Mouse (Mus musculus) kidney, adult 8-10 months (tissue): ENCODE data around the gene Padi4.

Experiments used
- DNase-seq, 2 experiments: peaks; one replicate each; pipeline ENCODE4 v3.0.0; 2022

The Padi4 gene

GRCm38 (mm10) chr4:140774025-140774800 is at the start of gene Padi4:
Gene Padi4, minus strand, starts transcription at chr4:140774236.
- DNase-seq = no peak

GRCm38 (mm10) chr4:140821988-140822387 is 48.0 kb upstream of the Padi4 start:
- peak in 1 of 2 experiments; percentile 53 for DNase-seq

- DNase-seq = no peak
These were observed 43.4 kb upstream of the Padi4 start for GRCm38 (mm10) chr4:140817413-140817812.

- peak; percentile 72 to 83 for DNase-seq
These were observed 42.2 kb upstream of the Padi4 start for GRCm38 (mm10) chr4:140815996-140816917.

GRCm38 (mm10) chr4:140815496-140815895 is 41.5 kb upstream of the Padi4 start:
- no peak for DNase-seq

- DNase-seq = peak; percentile 40 to 41
These were observed 40.5 kb upstream of the Padi4 start for GRCm38 (mm10) chr4:140814241-140815225.

GRCm38 (mm10) chr4:140813358-140814185 is 39.5 kb upstream of the Padi4 start:
- no peak for DNase-seq

- peak; percentile 31 to 33 for DNase-seq
These were observed 38.6 kb upstream of the Padi4 start for GRCm38 (mm10) chr4:140812609-140813008.

GRCm38 (mm10) chr4:140812191-140812590 is 38.2 kb upstream of the Padi4 start:
- no peak for DNase-seq

- peak in 1 of 2 experiments; percentile 6 for DNase-seq
These were observed 36.6 kb upstream of the Padi4 start, which contains the start of gene Padi3 for GRCm38 (mm10) chr4:140810458-140811260. Gene Padi3, minus strand, starts transcription at chr4:140810648.

- no peak for DNase-seq
These were observed 35.1 kb upstream of the Padi4 start for GRCm38 (mm10) chr4:140809118-140809517.

GRCm38 (mm10) chr4:140804601-140805000 is 30.6 kb upstream of the Padi4 start:
- no peak for DNase-seq

GRCm38 (mm10) chr4:140801364-140801763 is 27.3 kb upstream of the Padi4 start:
- no peak for DNase-seq

- no peak for DNase-seq
These were observed 22.8 kb upstream of the Padi4 start for GRCm38 (mm10) chr4:140796786-140797185.

- no peak for DNase-seq
These were observed 20.6 kb upstream of the Padi4 start for GRCm38 (mm10) chr4:140794678-140795077.

- no peak for DNase-seq
These were observed 19.8 kb upstream of the Padi4 start for GRCm38 (mm10) chr4:140793795-140794194.

GRCm38 (mm10) chr4:140792584-140792983 is 18.5 kb upstream of the Padi4 start:
- DNase-seq = no peak

- no peak for DNase-seq
These were observed 17.0 kb upstream of the Padi4 start for GRCm38 (mm10) chr4:140791071-140791470.

- DNase-seq = no peak
These were observed 15.9 kb upstream of the Padi4 start for GRCm38 (mm10) chr4:140789983-140790382.

GRCm38 (mm10) chr4:140788983-140789382 is 14.9 kb upstream of the Padi4 start:
- DNase-seq = peak; percentile 47 to 82
